Mouse (Mus musculus) MEL (cell line): Measurements from ENCODE around the gene Gm42957. TPM values are rescaled to one million over a fixed set of nuclear protein-coding genes. Genes with fewer than 3 reads are reported as not detected.

Experiments used
- DNase-seq: peaks from one replicate; pipeline ENCODE4 v3.0.0; 2011; ENCODE audit warnings: low read depth, low spot score
- H3K27ac ChIP-seq: 2 replicates; pipeline ENCODE4 v1.5.1; 2012; ENCODE audit warnings: low read depth, mild to moderate bottlenecking, control low read depth, low read length, moderate library complexity; ENCODE audit not compliant: control insufficient read depth
- H3K27me3 ChIP-seq, 2 experiments: fragments of 150-350 bp in 1 of 2; sonication (generic) in 1 of 2; 2 replicates each; pipeline ENCODE4 v1.6.1; 2012; ENCODE audit warnings: low read length in 2 of 2, mild to moderate bottlenecking in 2 of 2, improper control_type of control experiment in 1 of 2, moderate library complexity in 1 of 2; ENCODE audit not compliant: insufficient read depth in 2 of 2, control insufficient read depth in 1 of 2
- H3K36me3 ChIP-seq, 2 experiments: 2 replicates each; pipeline ENCODE4 v1.6.1; 2012 to 2014; ENCODE audit warnings: low read length in 2 of 2, improper control_type of control experiment in 1 of 2, inconsistent platforms in 1 of 2, mild to moderate bottlenecking in 1 of 2; ENCODE audit not compliant: insufficient read depth in 2 of 2, control insufficient read depth in 1 of 2
- H3K4me1 ChIP-seq, 2 experiments: fragments of 150-350 bp in 1 of 2; sonication (generic) in 1 of 2; 2 replicates each; pipeline ENCODE4 v1.6.1; 2012; ENCODE audit warnings: low read length in 2 of 2, improper control_type of control experiment in 1 of 2, mild to moderate bottlenecking in 1 of 2; ENCODE audit not compliant: insufficient read depth in 2 of 2, control insufficient read depth in 1 of 2
- H3K4me3 ChIP-seq, 2 experiments: fragments of 150-350 bp in 1 of 2; sonication (generic) in 1 of 2; 2 replicates each; pipeline ENCODE4 v1.5.1; 2012; ENCODE audit warnings: low read depth in 2 of 2, low read length in 2 of 2, mild to moderate bottlenecking in 2 of 2, moderate library complexity in 2 of 2, control low read depth in 1 of 2, improper control_type of control experiment in 1 of 2; ENCODE audit not compliant: control insufficient read depth in 1 of 2, insufficient read depth in 1 of 2
- H3K79me2 ChIP-seq: 2 replicates; pipeline ENCODE4 v1.6.1; 2012; ENCODE audit warnings: mild to moderate bottlenecking, low read length, moderate library complexity; ENCODE audit not compliant: control insufficient read depth, poor library complexity, insufficient read depth
- H3K9ac ChIP-seq: 2 replicates; pipeline ENCODE4 v1.6.1; 2012; ENCODE audit warnings: low read depth, mild to moderate bottlenecking, control low read depth, low read length, moderate library complexity; ENCODE audit not compliant: control insufficient read depth, poor library complexity, severe bottlenecking
- H3K9me3 ChIP-seq: fragments of 150-350 bp; sonication (generic); replicated peaks from 2 replicates; pipeline ENCODE4 v1.6.1; 2012; ENCODE audit warnings: mild to moderate bottlenecking, low read length, improper control_type of control experiment, moderate library complexity; ENCODE audit not compliant: insufficient read depth
- CHD1 ChIP-seq: IDR thresholded peaks from 2 replicates; pipeline ENCODE4 v1.6.1; 2012; ENCODE audit warnings: low read depth, mild to moderate bottlenecking, inconsistent platforms, low read length, improper control_type of control experiment
- CTCF ChIP-seq, 3 experiments: IDR thresholded peaks in 2 of 3; conservative IDR thresholded peaks in 1 of 3; 2 replicates each; pipeline ENCODE4 v1.5.1; 2011 to 2012; ENCODE audit warnings: low read length in 3 of 3, low read depth in 2 of 3, mild to moderate bottlenecking in 2 of 3, improper control_type of control experiment in 1 of 3, inconsistent platforms in 1 of 3, mixed read lengths in 1 of 3, moderate library complexity in 1 of 3; ENCODE audit not compliant: control insufficient read depth in 1 of 3, insufficient read depth in 1 of 3, poor library complexity in 1 of 3, severe bottlenecking in 1 of 3
- E2F4 ChIP-seq: IDR thresholded peaks from 2 replicates; pipeline ENCODE4 v1.6.1; 2011; ENCODE audit warnings: low read depth, low read length, improper control_type of control experiment, borderline replicate concordance
- ELF1 ChIP-seq: IDR thresholded peaks from 2 replicates; pipeline ENCODE4 v1.6.1; 2014; ENCODE audit warnings: low read depth, mild to moderate bottlenecking, inconsistent platforms, low read length, improper control_type of control experiment, moderate library complexity
- EP300 ChIP-seq, 2 experiments: IDR thresholded peaks; 2 replicates each; pipeline ENCODE4 v1.6.1; 2011; ENCODE audit warnings: improper control_type of control experiment in 2 of 2, low read length in 2 of 2, low read depth in 1 of 2, mild to moderate bottlenecking in 1 of 2
- GABPA ChIP-seq: IDR thresholded peaks from 2 replicates; pipeline ENCODE4 v1.6.1; 2012; ENCODE audit warnings: low read depth, mild to moderate bottlenecking, inconsistent platforms, low read length, improper control_type of control experiment, moderate library complexity
- HCFC1 ChIP-seq: IDR thresholded peaks from 2 replicates; pipeline ENCODE4 v1.6.1; 2012; ENCODE audit warnings: low read depth, mild to moderate bottlenecking, inconsistent platforms, low read length, improper control_type of control experiment, moderate library complexity
- MAX ChIP-seq: IDR thresholded peaks from 2 replicates; pipeline ENCODE4 v1.6.1; 2011; ENCODE audit warnings: low read length, improper control_type of control experiment
- MAZ ChIP-seq: IDR thresholded peaks from 2 replicates; pipeline ENCODE4 v1.6.1; 2012; ENCODE audit warnings: low read depth, mild to moderate bottlenecking, inconsistent platforms, low read length, improper control_type of control experiment
- MYC ChIP-seq: IDR thresholded peaks from 2 replicates; pipeline ENCODE4 v1.6.1; 2011; ENCODE audit warnings: low read depth, mild to moderate bottlenecking, low read length, improper control_type of control experiment, moderate library complexity
- NRF1 ChIP-seq: IDR thresholded peaks from 2 replicates; pipeline ENCODE4 v1.6.1; 2014; ENCODE audit warnings: low read depth, mild to moderate bottlenecking, inconsistent platforms, low read length, improper control_type of control experiment, moderate library complexity; ENCODE audit not compliant: poor library complexity, insufficient read depth, severe bottlenecking
- POLR2AphosphoS2 ChIP-seq: IDR thresholded peaks from 2 replicates; pipeline ENCODE4 v1.6.1; 2011; ENCODE audit warnings: low read length, improper control_type of control experiment
- RAD21 ChIP-seq: IDR thresholded peaks from 2 replicates; pipeline ENCODE4 v1.6.1; 2011; ENCODE audit warnings: mild to moderate bottlenecking, low read depth, low read length, improper control_type of control experiment
- SMC3 ChIP-seq: IDR thresholded peaks from 2 replicates; pipeline ENCODE4 v1.6.1; 2011; ENCODE audit warnings: low read depth, low read length, improper control_type of control experiment
- TBP ChIP-seq: IDR thresholded peaks from 2 replicates; pipeline ENCODE4 v1.8.0; 2011; ENCODE audit warnings: low read depth, low read length, improper control_type of control experiment
- TCF12 ChIP-seq: IDR thresholded peaks from 2 replicates; pipeline ENCODE4 v1.6.1; 2014; ENCODE audit warnings: low read depth, mild to moderate bottlenecking, inconsistent platforms, low read length, improper control_type of control experiment, moderate library complexity
- USF1 ChIP-seq: IDR thresholded peaks from 2 replicates; pipeline ENCODE4 v1.6.1; 2014; ENCODE audit warnings: low read depth, mild to moderate bottlenecking, inconsistent platforms, low read length, improper control_type of control experiment, moderate library complexity
- USF2 ChIP-seq, 2 experiments: IDR thresholded peaks; 2 replicates each; pipeline ENCODE4 v1.6.1; 2011 to 2012; ENCODE audit warnings: improper control_type of control experiment in 2 of 2, low read length in 2 of 2, borderline replicate concordance in 1 of 2, inconsistent platforms in 1 of 2, low read depth in 1 of 2, mild to moderate bottlenecking in 1 of 2; ENCODE audit not compliant: insufficient read depth in 1 of 2
- ZMIZ1 ChIP-seq: IDR thresholded peaks from 2 replicates; pipeline ENCODE4 v1.6.1; 2012; ENCODE audit warnings: low read depth, mild to moderate bottlenecking, inconsistent platforms, low read length, improper control_type of control experiment, moderate library complexity
- ZNF384 ChIP-seq: IDR thresholded peaks from 2 replicates; pipeline ENCODE4 v1.6.1; 2012; ENCODE audit warnings: low read depth, mild to moderate bottlenecking, inconsistent platforms, low read length, improper control_type of control experiment
- polyA plus RNA-seq, 2 experiments: library from polyadenylated mRNA; stranded (reverse) in 1 of 2; unstranded in 1 of 2; fragments of >175 nt in 1 of 2; fragments of >200 nt in 1 of 2; gene quantifications; 2 replicates each; pipeline versions ENCODE4 v1.2.1 to v1.2.4; 2012; ENCODE audit warnings: low replicate concordance in 2 of 2, low read depth in 1 of 2; ENCODE audit not compliant: insufficient read length in 2 of 2, insufficient read depth in 1 of 2, missing spikeins in 1 of 2
- total RNA-seq: library from RNA; depleted of rRNA; stranded (reverse); fragments of 300-350 nt; gene quantifications from 2 replicates; pipeline ENCODE4 v1.2.3, GENCODE M21; 2012

Gm42957 gene
- total and polyA plus RNA-seq, 3 experiments, result 0.06 to 0.19 TPM; not detected in 1

DNA sequence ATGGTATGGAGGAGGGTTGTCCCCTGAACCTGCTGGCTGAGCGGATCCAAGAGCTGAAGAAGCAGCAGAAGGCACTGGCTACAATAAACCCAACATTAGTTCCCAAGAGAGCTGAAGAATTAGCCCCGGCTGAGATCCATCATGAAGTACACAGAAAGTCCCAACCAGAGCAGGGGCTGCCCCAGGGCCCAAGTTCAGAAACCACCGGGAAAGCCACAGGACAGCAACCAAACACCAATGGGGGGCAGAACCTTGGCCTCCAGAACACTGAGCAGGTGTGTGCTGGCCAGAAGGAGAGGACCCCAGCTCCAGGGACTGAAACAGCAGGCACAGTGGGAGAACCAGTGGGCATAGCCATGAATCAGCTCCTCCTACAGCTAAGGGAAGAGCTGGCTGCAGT, 48.2 kb downstream of the Gm42957 start:
- Histone ChIP-seq H3K36me3 (peaks cover 0 to 24% of the 10 kb centered on the region in 2 experiments; a peak in 2 of 4 replicates), H3K4me1 (peaks cover 12 to 27% of the 10 kb centered on the region in 2 experiments), H3K4me3 (no peak overlapping the region), H3K9ac (no peak overlapping the region), H3K9me3 (no peaks in the 10 kb centered on the region), H3K27ac (no peak overlapping the region), H3K27me3 (no peaks in the 10 kb centered on the region), H3K79me2 (no peaks in the 10 kb centered on the region)
- DNase-seq, result no peak
- TF ChIP-seq EP300 (IDR thresholded peaks at IDR 0.05; ENCODE audit: low read depth in 1 of 2, low read length in 2 of 2) (no peak), MYC (no peak)

DNA sequence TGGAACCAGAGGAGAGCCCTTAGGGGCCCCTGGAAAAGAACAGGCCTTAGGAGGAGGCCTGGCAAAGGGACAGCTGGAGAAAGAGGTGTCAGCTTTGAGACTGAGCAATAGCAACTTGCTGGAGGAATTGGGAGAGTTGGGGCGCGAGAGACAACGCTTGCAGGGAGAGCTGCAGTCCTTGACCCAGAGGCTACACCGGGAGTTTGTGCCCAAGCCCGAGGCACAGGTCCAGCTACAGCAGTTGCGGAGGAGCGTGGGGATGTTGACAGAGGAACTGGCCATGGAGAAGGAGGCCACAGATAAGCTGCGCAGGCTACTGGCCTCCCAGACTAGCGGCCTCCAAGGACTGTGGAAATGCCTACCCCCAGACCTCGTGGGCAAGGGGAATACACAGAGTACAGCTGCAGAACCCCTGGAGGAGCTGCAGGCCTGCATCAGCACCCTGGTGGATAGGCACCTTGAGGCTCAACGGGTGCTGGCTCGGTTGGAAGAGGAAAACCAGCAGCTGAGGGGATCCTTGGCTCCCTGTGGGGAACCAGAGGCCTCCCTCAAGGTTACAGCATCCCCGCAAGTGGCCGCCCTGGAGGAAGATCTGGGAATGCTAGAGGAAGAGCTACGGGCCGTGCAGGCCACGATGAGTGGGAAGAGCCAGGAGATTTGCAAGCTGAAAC, 49.0 kb downstream of the Gm42957 start:
- H3K9ac ChIP-seq, result no peak overlapping the region
- no peak for TF ChIP-seq CTCF (IDR thresholded peaks at IDR 0.05 in 2 of 3, conservative IDR thresholded peaks at IDR 0.05 in 1 of 3; ENCODE audit: control insufficient read depth in 1 of 3, insufficient read depth in 1 of 3, low read depth in 2 of 3, low read length in 3 of 3, poor library complexity in 1 of 3, severe bottlenecking in 1 of 3)
- TF ChIP-seq EP300 (IDR thresholded peaks at IDR 0.05; ENCODE audit: low read depth in 1 of 2, low read length in 2 of 2), result no peak
- no peak for TF ChIP-seq E2F4
- no peak for TF ChIP-seq MAX
- TF ChIP-seq GABPA, result no peak
- TF ChIP-seq HCFC1, result no peak
- no peak for TF ChIP-seq TCF12
- no peak for TF ChIP-seq TBP
- TF ChIP-seq POLR2AphosphoS2, result no peak
- TF ChIP-seq MAZ, result no peak
- TF ChIP-seq ZMIZ1, result no peak
- no peak for TF ChIP-seq ZNF384
- TF ChIP-seq NRF1, result no peak
- no peak for TF ChIP-seq RAD21
- TF ChIP-seq CHD1, result no peak
- no peak for TF ChIP-seq USF2 (IDR thresholded peaks at IDR 0.05; ENCODE audit: borderline replicate concordance in 1 of 2, insufficient read depth in 1 of 2, low read depth in 1 of 2, low read length in 2 of 2)
- no peak for TF ChIP-seq USF1
- no peak for TF ChIP-seq SMC3
- no peak for TF ChIP-seq MYC
- no peak for TF ChIP-seq ELF1
- TF ChIP-seq, all 39 proteins: peak for 0
- no peak overlapping the region for H3K27ac ChIP-seq
- H3K9me3 ChIP-seq, result no peaks in the 10 kb centered on the region
- no peaks in the 10 kb centered on the region for H3K79me2 ChIP-seq
- no peak for DNase-seq
- no peaks in the 10 kb centered on the region for H3K27me3 ChIP-seq
- peaks cover 11 to 24% of the 10 kb centered on the region in 2 experiments for H3K4me1 ChIP-seq
- H3K36me3 ChIP-seq, result peaks cover 0 to 21% of the 10 kb centered on the region in 2 experiments; a peak in 2 of 4 replicates
- H3K4me3 ChIP-seq, result no peak overlapping the region
